Mouse (Mus musculus) regulatory T cell (primary cell): Measurements from ENCODE around the gene Sestd1.

Source experiments
- in situ Hi-C: fragments of 300-600 bp; cut with MboI, MseI; formaldehyde crosslinking; loops from one replicate; pipeline ENCODE4 v1.15.1; 2025; ENCODE audit warnings: high pct_unique_total_duplicates

Gene Sestd1

GRCm38 (mm10) chr2:77175411-77175810, 105.0 kb downstream of the Sestd1 start:
- in situ Hi-C loops: no loop called here

- in situ Hi-C loops: no loop called here
Observed at GRCm38 (mm10) chr2:77174313-77174712, 106.1 kb downstream of the Sestd1 start.

GRCm38 (mm10) chr2:77173821-77174220, 106.6 kb downstream of the Sestd1 start:
- in situ Hi-C loops: no loop called here

GRCm38 (mm10) chr2:77173366-77173765, 107.0 kb downstream of the Sestd1 start:
- in situ Hi-C loops: no loop called here

GRCm38 (mm10) chr2:77172241-77172671, 108.1 kb downstream of the Sestd1 start:
- in situ Hi-C loops: no loop called here

- in situ Hi-C loops: no loop called here
Observed at GRCm38 (mm10) chr2:77171444-77172240, 108.8 kb downstream of the Sestd1 start.

GRCm38 (mm10) chr2:77170633-77171105, 109.7 kb downstream of the Sestd1 start, which contains the start of gene Ccdc141:
TSS of gene Ccdc141 (minus strand) at chr2:77170636.
- in situ Hi-C loops: no loop called here

- in situ Hi-C loops: no loop called here
Observed at GRCm38 (mm10) chr2:77169916-77170632, 110.3 kb downstream of the Sestd1 start.

GRCm38 (mm10) chr2:77169218-77169617, 111.2 kb downstream of the Sestd1 start:
- in situ Hi-C loops: no loop called here

- in situ Hi-C loops: no loop called here
Observed at GRCm38 (mm10) chr2:77168781-77169180, 111.6 kb downstream of the Sestd1 start.

- in situ Hi-C loops: no loop called here
Observed at GRCm38 (mm10) chr2:77168081-77168685, 112.2 kb downstream of the Sestd1 start.

- in situ Hi-C loops: no loop called here
Observed at GRCm38 (mm10) chr2:77166366-77166765, 114.0 kb downstream of the Sestd1 start.

GRCm38 (mm10) chr2:77164662-77165061, 115.7 kb downstream of the Sestd1 start:
- in situ Hi-C loops: no loop called here

GRCm38 (mm10) chr2:77163381-77163780, 117.0 kb downstream of the Sestd1 start:
- in situ Hi-C loops: no loop called here

GRCm38 (mm10) chr2:77162135-77162534, 118.3 kb downstream of the Sestd1 start:
- in situ Hi-C loops: no loop called here

- in situ Hi-C loops: no loop called here
Observed at GRCm38 (mm10) chr2:77157546-77157945, 122.8 kb downstream of the Sestd1 start.

GRCm38 (mm10) chr2:77154080-77154479, 126.3 kb downstream of the Sestd1 start:
- in situ Hi-C loops: no loop called here

- in situ Hi-C loops: no loop called here
Observed at GRCm38 (mm10) chr2:77151255-77151654, 129.1 kb downstream of the Sestd1 start.

GRCm38 (mm10) chr2:77149576-77149975, 130.8 kb downstream of the Sestd1 start:
- in situ Hi-C loops: no loop called here

GRCm38 (mm10) chr2:77148215-77148614, 132.2 kb downstream of the Sestd1 start:
- in situ Hi-C loops: no loop called here

- in situ Hi-C loops: no loop called here
Observed at GRCm38 (mm10) chr2:77146968-77147367, 133.4 kb downstream of the Sestd1 start.

- in situ Hi-C loops: no loop called here
Observed at GRCm38 (mm10) chr2:77146291-77146690, 134.1 kb downstream of the Sestd1 start.
